Mouse (Mus musculus) erythroblast, embryonic 14.5 days (primary cell): Measurements from ENCODE around the gene Lrguk.

Source experiments
- GATA1 ChIP-seq: IDR thresholded peaks from 2 replicates; pipeline ENCODE4 v1.6.1; 2012; ENCODE audit warnings: low read length, inconsistent platforms, mixed read lengths
- TAL1 ChIP-seq: IDR thresholded peaks from 3 replicates; pipeline ENCODE4 v1.6.1; 2012; ENCODE audit warnings: low read length, inconsistent platforms, mixed read lengths

- TF ChIP-seq GATA1 (no peak), TAL1 (no peak)
Measured at GRCm38 (mm10) chr6:34088986-34089385, 59.7 kb downstream of the Lrguk start.
